Comparison of ENCODE assay signal across 14 mouse cellular contexts in genomic region chr7:34610445-34610844, GRCm38 (mm10). TPM values are rescaled to one million over a fixed set of nuclear protein-coding genes. Genes with fewer than 3 reads are reported as not detected.
A peak's percentile ranks its signal among the peaks of the same experiment; 100 is the strongest.
DNase-seq lines count a peak whose midpoint lies in the region; ATAC-seq lines count a peak whose summit lies in the region.
"Had no signal": no experiment of that assay in that cellular context is flagged by ENCODE, and none has a peak within 500 bp of the region (broad histone marks: within the 10 kb centered on the region; RNA-seq: fewer than 3 reads in every experiment).

No protein-coding gene starts in this region.

- no peaks in the 10 kb centered on the region for H3K9me3 ChIP-seq in heart, embryonic 15.5 days (replicated peaks)
- no peaks in the 10 kb centered on the region for H3K9me3 ChIP-seq in limb, embryonic 10.5 days (replicated peaks)

- H3K4me2 ChIP-seq in heart, embryonic 15.5 days, result no peak overlapping the region

- no peak for DNase-seq in heart, postnatal 10 days
- DNase-seq in NIH3T3 (ENCODE audit: low read depth), result peak; percentile 46
- peak; percentile 74 for DNase-seq in embryo, embryonic 11 days
- peak; percentile 63 for DNase-seq in limb, embryonic 10.5 days (ENCODE audit: low spot score)
- DNase-seq in thymus, postnatal 14 days, result no peak
- DNase-seq: adrenal gland, postnatal 10 days; cerebellum, adult 2 months; heart, adult 2 months; kidney, adult 2 months; kidney, postnatal 25 days had no signal

- H3K27ac ChIP-seq in heart, embryonic 15.5 days, result peak overlapping the region; percentile 37
- peak overlapping the region; percentile 88 for H3K27ac ChIP-seq in limb, embryonic 10.5 days
- H3K27ac ChIP-seq: heart, adult 2 months had no signal

- no peaks in the 10 kb centered on the region for H3K36me3 ChIP-seq in heart, embryonic 15.5 days
- H3K36me3 ChIP-seq in limb, embryonic 10.5 days, result no peaks in the 10 kb centered on the region
- H3K36me3 ChIP-seq: G1E had no signal

- peaks cover 4% of the 10 kb centered on the region; the same call in 1 of the 2 replicates for H3K27me3 ChIP-seq in heart, embryonic 15.5 days
- H3K27me3 ChIP-seq in limb, embryonic 10.5 days (ENCODE audit: low read depth, poor library complexity, severe bottlenecking), result no peaks in the 10 kb centered on the region

- H3K4me1 ChIP-seq in heart, embryonic 15.5 days (replicated peaks), result peaks cover 5% of the 10 kb centered on the region
- H3K4me1 ChIP-seq in limb, embryonic 10.5 days, result peaks cover 63% of the 10 kb centered on the region

- H3K4me3 ChIP-seq in heart, embryonic 15.5 days, result no peak overlapping the region
- peak overlapping the region; percentile 11; the same call in 1 of the 2 replicates for H3K4me3 ChIP-seq in limb, embryonic 10.5 days
- H3K4me3 ChIP-seq: heart, adult 2 months had no signal

- no peak overlapping the region for H3K9ac ChIP-seq in heart, embryonic 15.5 days

- intact Hi-C loops in heart, postnatal 10 days (cut with DNase I), result no loop called here

- ATAC-seq in heart, embryonic 15.5 days (replicated peaks; ENCODE audit: insufficient number of reproducible peaks, insufficient read depth, low FRiP score, low read depth), result no peak
- no peak for ATAC-seq in monocyte, adult 5-6 weeks (replicated peaks; ENCODE audit: insufficient number of reproducible peaks, low FRiP score, low TSS enrichment, poor library complexity, severe bottlenecking)

- 57% methylated on average over 6 of the region's 6 CpGs for WGBS in heart, embryonic 15.5 days
- 25% methylated on average over 6 of the region's 6 CpGs for whole genome bisulfite sequencing in limb, embryonic 10.5 days

RNA-seq across cellular contexts. Expression of gene Kctd15, which starts 46.1 kb away (rescaled TPM):
- polyA plus RNA-seq in heart, embryonic 15.5 days (2015; fragmentation: Nextera tagmentation; extraction: Ambion mirVana), result 3.0 and 6.0 TPM in 2 replicates
- total RNA-seq in heart, postnatal 10 days (2021), result 1 to 10 TPM; 4.2 to 5.8 TPM
- polyA plus RNA-seq in limb, embryonic 10.5 days (2016; fragmentation: Nextera tagmentation; extraction: Ambion mirVana), result 69.0 and 72.2 TPM in 2 replicates
- total RNA-seq in monocyte, adult 5-6 weeks (2017), result 0.48 to 1.8 TPM (median 1.1 TPM) in 3 replicates
- total RNA-seq: neutrophil, adult 5-6 weeks had no signal
- polyA plus RNA-seq: G1E had no signal

Comparison
In these comparisons a context has a peak if more than half of its experiments do, and no peak if none do; other contexts are left out.
1. DNase-seq: peak in NIH3T3 (single experiment), embryo, embryonic 11 days (single experiment) and limb, embryonic 10.5 days (single experiment); none in heart, postnatal 10 days (0 of 2) and thymus, postnatal 14 days (single experiment).